Mouse (Mus musculus): ENCODE results near the gene Elp6. TPM values are rescaled to one million over a fixed set of nuclear protein-coding genes. Genes with fewer than 3 reads are reported as not detected.

Gene Elp6
- total RNA-seq (2014; rRNA removed) (28.8 and 35.5 TPM in 2 replicates), polyA plus RNA-seq (2015; fragmentation: Nextera tagmentation; extraction: Ambion mirVana) (30.5 and 34.8 TPM in 2 replicates)

DNA sequence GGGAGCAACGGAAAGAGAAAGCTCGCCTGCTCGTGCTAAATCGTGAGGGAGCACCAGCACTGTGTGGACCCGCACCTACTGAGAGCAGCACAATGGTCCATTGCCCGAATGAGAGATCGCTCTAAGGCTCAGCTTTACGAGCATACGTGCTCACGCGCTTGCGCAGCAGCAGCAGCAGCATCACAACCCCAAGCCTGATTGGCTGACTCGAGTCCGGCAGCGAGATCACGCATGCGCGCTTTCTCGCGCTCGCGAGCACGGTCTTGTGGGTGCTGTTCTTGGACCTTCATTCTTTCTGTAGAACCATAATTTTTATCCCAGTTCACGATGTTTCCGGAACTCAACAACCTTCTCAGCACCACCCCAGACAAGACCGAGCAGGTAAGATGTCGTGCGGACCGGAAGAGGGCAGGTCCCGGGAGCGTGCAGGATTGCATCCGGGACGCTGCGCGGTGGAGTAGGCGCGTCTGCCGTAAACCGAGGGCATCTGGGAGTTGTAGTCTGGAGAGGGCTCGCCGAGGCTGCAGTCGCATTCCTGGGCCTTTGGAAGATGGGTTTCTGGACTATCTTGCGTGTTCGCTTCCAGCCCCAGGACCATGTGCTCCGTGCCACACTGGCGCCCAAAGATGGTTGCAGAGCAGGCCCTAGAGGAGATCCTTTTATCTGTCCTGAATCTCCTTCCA is at the start of gene Elp6:
Gene Elp6 (plus strand): TSS at position 205 of the 683 bp plus-strand sequence.
- H3K9me3 ChIP-seq (ENCODE audit: low read length) = no peaks in the 10 kb centered on the region
- ATAC-seq (ENCODE audit: low FRiP score) = peak; percentile 97
- peak; percentile 46 for TF ChIP-seq CTCF (IDR thresholded peaks at IDR 0.05)
- peaks cover 5% of the 10 kb centered on the region; the same call in 1 of the 2 replicates for H3K4me1 ChIP-seq (ENCODE audit: insufficient read depth, low read length)
- peak within 1 kb of the TSS; percentile 49 for H3K4me3 ChIP-seq (ENCODE audit: low read depth, low read length)
- WGBS = under 1% methylated on average over 46 of the region's 46 CpGs
- peaks cover 4% of the 10 kb centered on the region; the same call in 1 of the 2 replicates for H3K36me3 ChIP-seq (ENCODE audit: insufficient read depth, low read length)
- peak within 1 kb of the TSS; percentile 65 for H3K4me2 ChIP-seq (ENCODE audit: low read depth, low read length, poor library complexity, severe bottlenecking)
- peak within 1 kb of the TSS; percentile 84 for H3K9ac ChIP-seq (replicated peaks; ENCODE audit: low read length, poor library complexity, severe bottlenecking)
- H3K27me3 ChIP-seq (ENCODE audit: insufficient read depth, low read length) = no peaks in the 10 kb centered on the region
- peak; percentile 97 for DNase-seq (ENCODE audit: low spot score)
- peak within 1 kb of the TSS; percentile 97 for H3K27ac ChIP-seq (ENCODE audit: low read depth, low read length)

DNA sequence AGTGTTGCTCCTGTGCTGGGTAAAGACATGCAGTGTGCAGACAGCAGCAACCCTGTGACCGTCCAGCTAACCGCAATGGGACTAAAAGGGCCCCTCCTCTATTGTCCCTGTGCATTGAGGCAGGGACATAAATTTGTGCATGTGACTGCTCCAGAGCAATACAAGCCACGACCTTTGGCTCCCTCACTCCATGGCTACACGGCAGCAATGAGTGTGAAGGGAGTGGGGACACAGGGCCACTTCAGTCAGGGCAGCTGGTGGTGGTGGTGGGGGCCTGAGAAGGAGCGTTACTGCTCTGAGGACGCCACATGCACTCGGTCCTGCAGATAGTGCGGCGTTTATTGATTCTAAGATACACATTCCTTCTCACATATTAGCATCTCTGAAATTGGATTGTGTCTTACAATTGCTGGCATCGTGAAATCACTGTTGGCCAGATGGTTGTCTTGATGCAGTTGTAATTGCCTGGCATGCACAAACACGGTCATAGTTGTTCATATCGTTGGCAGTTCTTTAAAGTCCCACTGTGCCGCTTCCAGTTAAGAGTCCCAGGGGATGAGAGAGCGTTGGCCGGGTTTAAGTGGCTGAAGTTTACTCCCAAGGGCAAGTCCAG is 49.5 kb upstream of the Elp6 start:
- no peak overlapping the region for H3K4me2 ChIP-seq (ENCODE audit: low read depth, low read length, poor library complexity, severe bottlenecking)
- DNase-seq (ENCODE audit: low spot score) (peak; percentile 71), ATAC-seq (ENCODE audit: low FRiP score) (peak; percentile 75; the same call in 1 of the 2 replicates)
- peak overlapping the region; percentile 26; the same call in 1 of the 2 replicates for H3K27ac ChIP-seq (ENCODE audit: low read depth, low read length)
- no peaks in the 10 kb centered on the region for H3K9me3 ChIP-seq (ENCODE audit: low read length)
- no peak overlapping the region for H3K4me3 ChIP-seq (ENCODE audit: low read depth, low read length)
- no peak overlapping the region for H3K9ac ChIP-seq (replicated peaks; ENCODE audit: low read length, poor library complexity, severe bottlenecking)
- H3K27me3 ChIP-seq (ENCODE audit: insufficient read depth, low read length) = no peaks in the 10 kb centered on the region
- peaks cover 30% of the 10 kb centered on the region for H3K36me3 ChIP-seq (ENCODE audit: insufficient read depth, low read length)
- 35% methylated on average over 15 of the region's 15 CpGs for WGBS
- TF ChIP-seq CTCF (IDR thresholded peaks at IDR 0.05) = no peak
- 0 out of 2 replicates have a peak, but pooled peaks cover 3% of the 10 kb centered on the region for H3K4me1 ChIP-seq (ENCODE audit: insufficient read depth, low read length)

DNA sequence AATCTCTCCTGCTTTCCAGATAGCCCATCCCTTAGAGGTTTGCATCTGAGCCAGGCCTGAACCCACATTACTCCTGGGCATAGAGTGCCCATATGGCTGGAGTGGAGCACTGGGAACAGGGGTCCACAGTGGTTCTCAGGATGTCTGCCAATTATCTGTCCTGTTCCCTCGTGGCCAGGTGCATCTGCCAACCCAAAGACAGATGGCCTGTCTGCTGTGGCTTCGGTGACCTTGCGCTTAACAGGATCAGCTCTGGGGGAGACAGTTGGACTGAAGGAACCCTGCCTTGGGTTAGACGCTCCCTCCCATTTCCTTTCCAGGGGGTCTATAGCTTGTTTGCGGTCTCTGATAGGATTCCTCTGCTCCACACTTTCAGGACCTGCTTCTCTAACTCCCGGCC is 46.3 kb upstream of the Elp6 start:
- TF ChIP-seq CTCF (IDR thresholded peaks at IDR 0.05) = no peak
- ATAC-seq (ENCODE audit: low FRiP score) = no peak
- DNase-seq (ENCODE audit: low spot score) = peak; percentile 53
- Histone ChIP-seq H3K4me3 (ENCODE audit: low read depth, low read length) (no peak overlapping the region), H3K27ac (ENCODE audit: low read depth, low read length) (no peak overlapping the region), H3K9me3 (ENCODE audit: low read length) (no peaks in the 10 kb centered on the region), H3K4me1 (ENCODE audit: insufficient read depth, low read length) (no peaks in the 10 kb centered on the region), H3K4me2 (ENCODE audit: low read depth, low read length, poor library complexity, severe bottlenecking) (no peak overlapping the region), H3K27me3 (ENCODE audit: insufficient read depth, low read length) (no peaks in the 10 kb centered on the region), H3K36me3 (ENCODE audit: insufficient read depth, low read length) (peaks cover 44% of the 10 kb centered on the region), H3K9ac (replicated peaks; ENCODE audit: low read length, poor library complexity, severe bottlenecking) (no peak overlapping the region)
- WGBS = 77% methylated on average over 6 of the region's 6 CpGs

DNA sequence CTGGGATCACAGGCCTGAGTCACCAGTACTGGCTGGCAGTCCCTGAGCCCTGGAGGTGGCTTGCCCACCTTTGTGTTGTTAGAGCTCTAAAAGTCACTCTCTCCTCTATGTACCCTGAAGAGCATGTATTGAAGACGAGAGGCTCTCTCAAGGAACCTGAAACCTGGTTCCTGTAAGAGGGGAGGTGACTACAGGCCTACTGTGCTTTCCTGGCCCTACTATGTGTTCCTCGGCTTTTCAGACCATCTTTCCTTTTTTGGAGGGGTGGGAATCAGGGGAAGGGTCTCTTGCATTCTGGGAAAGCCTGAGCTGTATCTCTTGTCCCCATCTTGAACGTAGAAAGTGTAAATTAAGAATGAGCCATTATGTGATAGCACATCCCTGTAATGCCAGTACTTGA is 45.9 kb upstream of the Elp6 start:
- WGBS = 85% methylated on average over 3 of the region's 3 CpGs
- no peaks in the 10 kb centered on the region for H3K9me3 ChIP-seq (ENCODE audit: low read length)
- no peak overlapping the region for H3K4me3 ChIP-seq (ENCODE audit: low read depth, low read length)
- H3K9ac ChIP-seq (replicated peaks; ENCODE audit: low read length, poor library complexity, severe bottlenecking) = no peak overlapping the region
- no peak overlapping the region for H3K4me2 ChIP-seq (ENCODE audit: low read depth, low read length, poor library complexity, severe bottlenecking)
- H3K4me1 ChIP-seq (ENCODE audit: insufficient read depth, low read length) = no peaks in the 10 kb centered on the region
- no peaks in the 10 kb centered on the region for H3K27me3 ChIP-seq (ENCODE audit: insufficient read depth, low read length)
- no peak overlapping the region for H3K27ac ChIP-seq (ENCODE audit: low read depth, low read length)
- ATAC-seq (ENCODE audit: low FRiP score) = no peak
- no peak for DNase-seq (ENCODE audit: low spot score)
- no peak for TF ChIP-seq CTCF (IDR thresholded peaks at IDR 0.05)
- peaks cover 44% of the 10 kb centered on the region for H3K36me3 ChIP-seq (ENCODE audit: insufficient read depth, low read length)

DNA sequence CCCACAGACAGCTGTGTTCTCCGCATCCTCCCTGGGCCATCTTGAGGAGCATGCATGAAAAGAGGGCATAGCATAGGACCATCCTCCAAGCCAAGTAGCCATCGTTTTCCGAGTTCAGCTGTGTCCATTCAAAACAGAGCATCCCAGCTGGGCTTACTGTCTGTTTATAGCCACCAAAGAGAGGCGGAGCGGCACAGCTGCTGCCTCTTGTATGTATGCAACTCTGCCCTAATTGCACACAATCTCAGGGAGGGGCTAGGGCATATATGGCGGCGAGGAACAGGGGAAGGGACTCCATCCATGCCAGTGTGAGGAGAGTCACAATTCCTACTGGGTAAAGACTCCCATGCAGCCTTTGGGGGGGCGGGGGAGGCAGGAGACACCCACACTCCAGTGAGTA is 41.8 kb upstream of the Elp6 start:
- ATAC-seq (ENCODE audit: low FRiP score) (no peak), DNase-seq (ENCODE audit: low spot score) (no peak)
- no peaks in the 10 kb centered on the region for H3K27me3 ChIP-seq (ENCODE audit: insufficient read depth, low read length)
- H3K4me1 ChIP-seq (ENCODE audit: insufficient read depth, low read length) = no peaks in the 10 kb centered on the region; the same call in 1 of the 2 replicates
- no peak overlapping the region for H3K27ac ChIP-seq (ENCODE audit: low read depth, low read length)
- no peak for TF ChIP-seq CTCF (IDR thresholded peaks at IDR 0.05)
- no peak overlapping the region for H3K4me2 ChIP-seq (ENCODE audit: low read depth, low read length, poor library complexity, severe bottlenecking)
- H3K9ac ChIP-seq (replicated peaks; ENCODE audit: low read length, poor library complexity, severe bottlenecking) = no peak overlapping the region
- 90% methylated on average over 8 of the region's 8 CpGs for WGBS
- H3K4me3 ChIP-seq (ENCODE audit: low read depth, low read length) = no peak overlapping the region
- H3K9me3 ChIP-seq (ENCODE audit: low read length) = no peaks in the 10 kb centered on the region
- peaks cover 35% of the 10 kb centered on the region for H3K36me3 ChIP-seq (ENCODE audit: insufficient read depth, low read length)

DNA sequence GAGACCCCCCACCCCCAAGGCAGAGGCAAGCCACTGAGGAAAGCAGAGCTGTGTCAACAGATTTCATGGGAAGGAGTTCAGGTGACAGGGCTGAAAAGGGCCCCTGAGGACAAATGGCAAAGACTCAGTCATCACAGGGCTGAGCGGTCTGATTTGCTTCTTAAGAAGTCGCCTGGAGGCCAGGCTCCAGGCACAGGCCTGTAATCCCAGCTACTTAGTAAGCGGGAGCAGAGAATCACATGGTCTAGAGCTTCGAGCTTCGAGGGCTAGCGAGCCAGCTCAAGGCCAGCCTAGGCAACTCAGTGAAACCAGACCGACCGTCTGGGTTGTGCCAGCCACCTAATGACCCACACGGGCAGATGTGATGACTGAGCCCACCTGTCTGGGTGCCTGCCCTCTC is 40.0 kb upstream of the Elp6 start:
- no peak for TF ChIP-seq CTCF (IDR thresholded peaks at IDR 0.05)
- no peaks in the 10 kb centered on the region; the same call in 1 of the 2 replicates for H3K4me1 ChIP-seq (ENCODE audit: insufficient read depth, low read length)
- no peak overlapping the region for H3K4me2 ChIP-seq (ENCODE audit: low read depth, low read length, poor library complexity, severe bottlenecking)
- H3K27me3 ChIP-seq (ENCODE audit: insufficient read depth, low read length) = no peaks in the 10 kb centered on the region
- no peak overlapping the region for H3K9ac ChIP-seq (replicated peaks; ENCODE audit: low read length, poor library complexity, severe bottlenecking)
- DNase-seq (ENCODE audit: low spot score) = no peak
- no peak for ATAC-seq (ENCODE audit: low FRiP score)
- 61% methylated on average over 9 of the region's 9 CpGs for WGBS
- no peak overlapping the region for H3K4me3 ChIP-seq (ENCODE audit: low read depth, low read length)
- H3K9me3 ChIP-seq (ENCODE audit: low read length) = no peaks in the 10 kb centered on the region
- no peak overlapping the region for H3K27ac ChIP-seq (ENCODE audit: low read depth, low read length)
- peaks cover 20% of the 10 kb centered on the region for H3K36me3 ChIP-seq (ENCODE audit: insufficient read depth, low read length)
